Mouse (Mus musculus): Measurements from ENCODE around the gene Hmcn1.

DNA sequence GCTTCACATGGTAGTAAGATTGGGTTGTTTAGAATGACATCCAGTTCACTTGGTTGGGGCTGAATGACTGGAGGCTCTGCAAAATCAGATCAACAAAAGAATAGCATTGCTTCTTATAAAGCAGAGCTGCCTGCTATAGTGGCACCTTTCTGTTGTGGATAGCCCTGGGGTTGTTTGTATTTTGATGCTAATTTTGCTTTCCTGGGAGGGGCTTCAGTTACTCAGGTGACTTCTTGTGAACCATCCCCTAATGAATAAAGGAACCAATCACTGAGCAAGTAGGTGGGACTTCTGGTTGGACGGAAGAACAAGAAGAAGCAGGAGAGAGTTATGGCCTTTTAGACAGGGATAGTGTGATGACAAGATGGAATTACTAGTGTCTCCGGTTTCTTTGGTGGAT is 370.0 kb downstream of the Hmcn1 start:
- no peak for TF ChIP-seq POLR2A (IDR thresholded peaks at IDR 0.05; ENCODE audit: borderline replicate concordance, control insufficient read depth, low read depth, low read length)
- no peak for TF ChIP-seq CTCF (IDR thresholded peaks at IDR 0.05; ENCODE audit: control insufficient read depth, insufficient read depth, low read length)
